Mouse (Mus musculus) R1 (cell line): ENCODE data around the gene Immp1l.

ENCODE experiments used
- DNase-seq: peaks from one replicate; pipeline ENCODE4 v3.0.0-alpha.2; 2018; ENCODE audit warnings: low read depth, low spot score

Immp1l gene

DNA sequence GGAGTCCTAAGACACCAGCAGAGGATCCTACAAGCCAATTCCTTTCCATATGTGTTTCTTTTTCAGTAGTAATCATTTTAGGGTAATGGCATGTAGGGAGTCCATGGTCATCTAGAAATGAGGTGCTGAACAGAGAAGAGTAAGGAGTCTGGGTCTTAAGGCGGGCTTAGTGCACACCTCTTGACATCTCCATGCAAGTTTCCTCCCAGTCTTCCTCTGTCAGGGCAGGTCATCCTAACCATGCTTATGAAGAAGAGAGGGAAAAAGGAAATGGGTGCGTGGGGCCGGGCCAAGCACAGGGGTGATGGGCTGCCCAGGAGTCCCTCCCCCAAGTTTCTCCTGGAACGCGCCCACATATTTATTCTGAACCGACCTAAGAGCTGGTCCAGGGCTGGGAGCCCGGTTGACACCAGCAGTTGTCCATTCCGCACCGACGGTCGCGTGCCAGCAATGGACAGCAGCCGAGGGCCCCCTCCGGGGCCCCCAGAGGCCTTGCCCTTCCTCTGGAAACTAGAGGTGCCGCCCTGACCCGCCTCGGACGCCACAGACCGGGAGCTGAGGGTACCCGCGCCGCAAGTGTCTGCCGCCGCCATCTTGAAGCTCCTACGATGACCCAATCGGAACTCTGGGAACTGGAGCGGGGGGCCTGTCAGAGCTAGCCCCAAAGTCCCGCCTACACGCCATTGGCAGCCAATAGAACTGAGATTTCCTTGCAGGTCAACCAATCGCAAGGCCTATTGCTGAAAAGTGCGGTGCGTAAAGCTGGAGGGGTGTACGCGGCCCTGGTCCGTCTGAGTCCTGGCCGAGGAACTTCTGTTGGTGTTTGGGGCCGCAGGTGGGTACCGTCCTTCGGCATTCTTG, at the start of gene Immp1l, which contains the start of gene Elp4:
Gene Immp1l (plus strand): TSS at position 743 of the 861 bp plus-strand sequence.
Gene Elp4 (minus strand): TSS at position 669 of the 861 bp plus-strand sequence.
- peak; percentile 98 for DNase-seq

- no peak for DNase-seq
These were observed 49.7 kb upstream of the Immp1l start for GRCm38 (mm10) chr2:105854740-105855139.

- DNase-seq: no peak
These were observed 31.0 kb upstream of the Immp1l start for GRCm38 (mm10) chr2:105873403-105873802.

- DNase-seq: no peak
These were observed 13.6 kb upstream of the Immp1l start for GRCm38 (mm10) chr2:105890816-105891215.

DNA sequence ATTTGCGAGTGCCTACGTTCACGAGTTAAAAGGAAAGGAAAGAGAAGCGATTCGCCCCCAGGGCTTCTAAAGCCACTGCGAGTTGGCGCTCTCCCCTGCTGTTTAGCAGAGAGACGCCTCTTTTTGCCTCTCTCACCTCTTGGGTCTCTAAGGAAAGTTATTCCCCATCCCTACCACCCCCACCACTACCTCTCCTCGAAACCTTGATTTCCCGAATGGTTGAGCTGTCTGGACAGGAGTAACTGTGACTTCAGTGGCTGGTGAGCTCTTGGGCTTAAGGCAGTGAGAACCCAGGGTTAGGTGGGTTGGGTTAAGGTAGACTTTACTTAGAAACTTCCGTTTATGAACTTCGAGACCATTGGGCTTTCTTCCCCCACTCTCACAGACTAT, 314 bp downstream of the Immp1l start:
- DNase-seq: no peak

- peak; percentile 79 for DNase-seq
These were observed 3.9 kb downstream of the Immp1l start for GRCm38 (mm10) chr2:105908351-105908750.

DNA sequence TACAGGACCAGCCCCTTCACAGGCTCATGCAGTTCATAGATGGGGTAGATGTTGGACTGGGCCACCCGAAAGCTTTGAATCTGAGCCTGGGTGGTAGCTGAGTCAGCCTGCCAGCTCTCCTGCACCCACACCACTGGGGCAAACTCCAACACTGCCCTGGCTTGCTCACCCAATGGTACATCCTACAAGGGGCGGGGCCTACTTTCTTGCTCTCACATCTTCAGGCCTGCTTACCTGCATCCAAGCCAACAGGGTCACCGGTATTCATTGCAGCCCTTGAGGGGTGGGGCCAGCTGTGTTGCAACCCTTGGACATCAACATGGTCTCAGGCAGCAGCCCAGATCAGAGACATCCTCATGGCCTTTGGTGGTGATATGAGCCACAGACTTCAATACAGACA, 6.2 kb downstream of the Immp1l start:
- DNase-seq: no peak

GRCm38 (mm10) chr2:105913655-105914366, 9.4 kb downstream of the Immp1l start:
- no peak for DNase-seq

DNA sequence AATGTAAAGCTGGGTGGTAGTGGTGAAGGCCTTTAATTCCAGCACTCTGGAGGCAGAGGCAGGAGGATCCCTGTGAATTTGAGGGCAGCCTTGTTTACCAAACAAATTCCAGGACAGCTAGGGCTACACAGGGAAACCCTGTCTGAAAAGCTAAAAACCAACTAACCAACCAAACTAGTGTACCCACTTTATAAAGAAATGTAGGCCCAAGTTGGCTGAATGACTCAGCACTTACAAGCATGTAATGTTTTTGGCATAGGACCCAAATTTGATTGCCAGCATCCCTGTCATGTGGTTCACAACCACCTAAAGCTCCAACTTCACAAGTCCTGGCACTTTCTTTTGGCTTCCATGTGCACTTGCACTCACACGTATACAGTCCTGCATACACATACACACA, 12.2 kb downstream of the Immp1l start:
- DNase-seq: no peak

GRCm38 (mm10) chr2:105917623-105918346, 13.3 kb downstream of the Immp1l start:
- no peak for DNase-seq

GRCm38 (mm10) chr2:105950131-105950530, 45.7 kb downstream of the Immp1l start:
- DNase-seq: no peak

GRCm38 (mm10) chr2:105951350-105951940, 47.0 kb downstream of the Immp1l start:
- DNase-seq: no peak

DNA sequence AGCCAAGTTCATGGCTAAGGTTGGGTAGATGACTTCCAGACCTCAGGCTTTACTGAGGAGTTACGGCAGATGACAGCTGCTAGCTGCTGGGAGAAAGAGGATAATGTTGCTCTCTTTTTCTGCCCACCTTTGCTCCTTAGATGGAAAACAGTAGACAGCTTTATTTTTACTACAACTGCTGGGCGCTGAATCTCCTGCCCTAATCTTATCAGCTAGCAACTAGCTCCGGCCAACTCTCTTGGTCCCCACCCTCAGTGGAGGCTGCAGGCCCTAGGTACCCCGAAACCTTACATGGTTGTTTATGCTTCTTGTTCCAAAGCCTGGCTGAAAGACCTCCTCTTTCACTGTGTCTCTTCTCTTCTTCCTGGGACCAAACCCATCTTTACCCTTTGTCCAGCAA, 49.4 kb downstream of the Immp1l start:
- DNase-seq: no peak

- no peak for DNase-seq
These were observed 59.0 kb downstream of the Immp1l start for GRCm38 (mm10) chr2:105963447-105963846.

- DNase-seq: no peak
These were observed 69.5 kb downstream of the Immp1l start for GRCm38 (mm10) chr2:105973941-105974340.

- DNase-seq: no peak
These were observed 73.6 kb downstream of the Immp1l start for GRCm38 (mm10) chr2:105978065-105978464.

GRCm38 (mm10) chr2:105985206-105985605, 80.8 kb downstream of the Immp1l start:
- no peak for DNase-seq

GRCm38 (mm10) chr2:105987131-105987530, 82.7 kb downstream of the Immp1l start:
- no peak for DNase-seq

DNA sequence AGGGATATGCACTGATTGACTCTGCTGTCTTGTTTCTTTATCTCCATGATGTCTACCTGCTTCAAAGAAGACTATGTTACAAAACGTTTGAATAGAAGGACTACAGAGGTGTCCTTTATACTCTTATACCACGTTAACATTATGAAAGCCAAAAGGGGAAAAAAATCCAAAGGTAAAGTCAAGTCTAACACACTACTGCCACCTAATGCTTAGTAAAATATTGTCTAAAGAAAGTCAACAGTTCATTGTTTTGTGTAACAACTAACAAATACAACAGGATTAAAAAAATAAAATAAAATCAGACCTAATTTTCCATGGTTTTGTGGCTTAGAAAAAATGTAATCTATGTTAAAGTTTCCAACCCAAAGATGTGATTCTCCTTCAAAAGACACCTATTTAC, 83.6 kb downstream of the Immp1l start:
- no peak for DNase-seq

DNA sequence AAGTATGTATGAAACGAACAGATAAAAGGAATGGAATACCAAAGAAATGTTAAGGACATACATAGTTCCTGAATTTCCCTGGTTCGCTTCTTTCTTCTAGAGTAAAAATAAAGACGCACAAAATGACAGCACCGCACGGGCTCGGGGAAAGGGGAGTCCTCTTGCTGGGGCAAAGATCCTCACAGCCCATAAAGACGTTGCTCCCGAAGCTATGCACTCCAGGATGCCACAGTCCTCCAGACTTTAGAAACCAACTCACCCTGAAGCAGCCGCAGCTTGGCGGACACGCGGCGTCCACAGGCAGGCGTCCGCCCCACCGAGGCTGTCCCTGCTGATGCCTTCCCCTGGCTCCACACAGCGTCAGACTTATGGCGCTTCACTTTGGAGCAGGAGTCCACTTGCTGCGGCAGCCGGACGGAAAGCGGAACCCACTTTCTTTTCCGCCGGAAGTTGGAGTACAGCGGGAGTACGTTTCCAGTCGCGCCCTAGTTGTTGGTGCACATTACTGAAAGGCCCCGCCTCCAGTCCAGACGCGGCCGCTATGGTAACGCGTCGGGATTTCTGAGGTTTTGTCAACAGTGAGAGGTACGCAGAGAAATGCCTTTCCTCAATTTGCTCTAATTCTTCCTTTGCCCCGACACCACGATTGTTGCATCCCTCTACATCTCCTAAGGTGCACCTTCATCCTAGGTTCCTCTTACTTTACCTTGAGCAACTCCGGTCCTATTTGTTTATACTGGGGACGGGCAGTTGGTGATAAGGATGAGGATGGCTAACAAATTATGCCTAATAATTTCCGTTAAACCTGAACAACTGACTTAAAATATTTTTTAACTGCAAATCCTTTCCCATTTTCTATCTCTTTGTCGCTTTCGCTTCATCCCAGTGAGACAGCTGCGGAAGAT, 98.6 kb downstream of the Immp1l start, which contains the start of gene Dnajc24:
Gene Dnajc24 (minus strand): TSS at position 715 of the 905 bp plus-strand sequence.
- DNase-seq: peak; percentile 95

DNA sequence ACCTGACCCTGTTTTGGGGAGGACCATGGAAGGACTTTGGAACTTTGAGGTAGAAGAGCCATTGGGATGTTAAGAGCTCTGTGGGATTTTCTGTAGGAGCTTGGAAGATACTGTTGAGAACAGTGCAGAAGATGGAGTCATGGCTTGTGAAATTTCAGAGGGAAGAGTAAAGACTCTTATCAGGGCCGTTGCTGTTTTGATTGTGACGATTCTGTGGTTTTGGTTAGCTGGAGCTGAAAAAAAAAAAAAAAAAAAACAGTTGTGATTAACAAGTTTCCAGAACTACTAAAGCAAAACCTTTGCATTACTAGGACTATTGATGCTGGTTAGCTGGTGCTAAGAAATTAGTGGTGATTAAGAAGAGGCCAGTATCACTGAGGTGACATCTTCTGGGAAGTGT, 104.0 kb downstream of the Immp1l start:
- no peak for DNase-seq
